15 mouse cellular contexts compared by ENCODE assay signal in genomic region chr11:24084590-24084989, GRCm38 (mm10). TPM values are rescaled to one million over a fixed set of nuclear protein-coding genes. Genes with fewer than 3 reads are reported as not detected.
DNase-seq lines count a peak whose midpoint lies in the region; ATAC-seq and TF ChIP-seq lines count a peak whose summit lies in the region.
"Had no signal": no experiment of that assay in that cellular context is flagged by ENCODE, and none has a peak within 500 bp of the region (broad histone marks: within the 10 kb centered on the region; RNA-seq: fewer than 3 reads in every experiment).

No protein-coding gene starts in this region.

- no peak for DNase-seq in limb, embryonic 10.5 days (ENCODE audit: low spot score)
- DNase-seq in brain, embryonic 14.5 days (ENCODE audit: low read depth) = peak; percentile 81
- peak; percentile 73 for DNase-seq in forebrain, embryonic 14.5 days (ENCODE audit: low spot score)
- no peak for DNase-seq in lung, adult 2 months
- DNase-seq in heart, adult 9 months (ENCODE audit: low spot score in 2 of 2) = no peak
- DNase-seq: adrenal gland, adult 2 months; cerebellum, postnatal 36 days; gastrocnemius, postnatal 36 days; lung, postnatal 10 days had no signal

- H3K27me3 ChIP-seq in limb, embryonic 12.5 days = no peaks in the 10 kb centered on the region
- no peaks in the 10 kb centered on the region for H3K27me3 ChIP-seq in limb, embryonic 10.5 days (ENCODE audit: low read depth, poor library complexity, severe bottlenecking)
- H3K27me3 ChIP-seq in forebrain, embryonic 14.5 days (replicated peaks; ENCODE audit: control insufficient read depth, insufficient read depth, low read length) = no peaks in the 10 kb centered on the region
- no peaks in the 10 kb centered on the region for H3K27me3 ChIP-seq in midbrain, embryonic 15.5 days (replicated peaks)
- H3K27me3 ChIP-seq in intestine, postnatal 0 days (replicated peaks; ENCODE audit: control insufficient read depth, insufficient read depth, low read length) = no peaks in the 10 kb centered on the region

- WGBS in limb, embryonic 12.5 days = 72% methylated on average over 4 of the region's 4 CpGs
- WGBS in limb, embryonic 10.5 days = 87% methylated on average over 4 of the region's 4 CpGs
- 11% methylated on average over 4 of the region's 4 CpGs for WGBS in forebrain, embryonic 14.5 days
- WGBS in midbrain, embryonic 15.5 days = 39% methylated on average over 4 of the region's 4 CpGs
- 78% methylated on average over 4 of the region's 4 CpGs for WGBS in lung, adult 2 months
- WGBS in intestine, postnatal 0 days = 81% methylated on average over 4 of the region's 4 CpGs

- H3K27ac ChIP-seq in limb, embryonic 12.5 days = no peak overlapping the region
- no peak overlapping the region for H3K27ac ChIP-seq in limb, embryonic 10.5 days
- H3K27ac ChIP-seq in forebrain, embryonic 14.5 days (ENCODE audit: low read depth, low read length) = peak overlapping the region; percentile 100
- peak overlapping the region; percentile 62 for H3K27ac ChIP-seq in midbrain, embryonic 15.5 days
- H3K27ac ChIP-seq in intestine, postnatal 0 days (ENCODE audit: low read depth, low read length) = no peak overlapping the region

- no peak for ATAC-seq in limb, embryonic 12.5 days (ENCODE audit: insufficient number of reproducible peaks, insufficient read depth, low FRiP score, low TSS enrichment, low read depth)
- no peak for ATAC-seq in forebrain, embryonic 14.5 days
- ATAC-seq in midbrain, embryonic 15.5 days (replicated peaks) = no peak
- ATAC-seq in intestine, postnatal 0 days = no peak
- ATAC-seq: intestine, embryonic 16.5 days had no signal

- H3K9ac ChIP-seq in limb, embryonic 12.5 days (replicated peaks) = no peak overlapping the region
- peak overlapping the region; percentile 63 for H3K9ac ChIP-seq in forebrain, embryonic 14.5 days (ENCODE audit: low read length)
- peak overlapping the region; percentile 28; the same call in 1 of the 2 replicates for H3K9ac ChIP-seq in midbrain, embryonic 15.5 days
- no peak overlapping the region for H3K9ac ChIP-seq in intestine, postnatal 0 days (ENCODE audit: low read depth, low read length)

- H3K4me3 ChIP-seq in limb, embryonic 12.5 days (replicated peaks) = no peak overlapping the region
- H3K4me3 ChIP-seq in limb, embryonic 10.5 days = no peak overlapping the region
- H3K4me3 ChIP-seq in forebrain, embryonic 14.5 days (ENCODE audit: low read depth, low read length) = peak overlapping the region; percentile 91
- H3K4me3 ChIP-seq in midbrain, embryonic 15.5 days = peak overlapping the region; percentile 18; the same call in 1 of the 2 replicates
- no peak overlapping the region for H3K4me3 ChIP-seq in lung, adult 2 months (replicated peaks; ENCODE audit: extremely low read depth, low read depth, low read length)
- H3K4me3 ChIP-seq in intestine, postnatal 0 days (ENCODE audit: low read depth, low read length) = no peak overlapping the region

- TF ChIP-seq POLR2A in brain, embryonic 14.5 days (IDR thresholded peaks at IDR 0.05; ENCODE audit: borderline replicate concordance, extremely low read depth, insufficient read depth, insufficient read length, poor library complexity, severe bottlenecking) = no peak
- TF ChIP-seq POLR2A in lung, adult 2 months (IDR thresholded peaks at IDR 0.05; ENCODE audit: borderline replicate concordance, extremely low read depth, low read depth, low read length) = no peak

- peak overlapping the region; percentile 35 for H3K4me2 ChIP-seq in limb, embryonic 12.5 days
- H3K4me2 ChIP-seq in forebrain, embryonic 14.5 days (ENCODE audit: low read length) = peak overlapping the region; percentile 98
- peak overlapping the region; percentile 93 for H3K4me2 ChIP-seq in midbrain, embryonic 15.5 days
- H3K4me2 ChIP-seq in intestine, postnatal 0 days (replicated peaks; ENCODE audit: low read depth) = no peak overlapping the region

- TF ChIP-seq CTCF in brain, embryonic 14.5 days (IDR thresholded peaks at IDR 0.05; ENCODE audit: borderline replicate concordance, extremely low read depth, insufficient read depth, insufficient read length) = no peak
- no peak for TF ChIP-seq CTCF in lung, adult 2 months (IDR thresholded peaks at IDR 0.05; ENCODE audit: insufficient read depth, low read length)
- TF ChIP-seq CTCF in intestine, postnatal 0 days (IDR thresholded peaks at IDR 0.05; ENCODE audit: low read depth) = no peak

- H3K4me1 ChIP-seq in limb, embryonic 12.5 days (replicated peaks) = peaks cover 52% of the 10 kb centered on the region
- H3K4me1 ChIP-seq in limb, embryonic 10.5 days = peaks cover 50% of the 10 kb centered on the region
- H3K4me1 ChIP-seq in forebrain, embryonic 14.5 days (ENCODE audit: control insufficient read depth, insufficient read depth, low read length) = peaks cover 45% of the 10 kb centered on the region
- peaks cover 69% of the 10 kb centered on the region for H3K4me1 ChIP-seq in midbrain, embryonic 15.5 days
- H3K4me1 ChIP-seq in lung, adult 2 months (ENCODE audit: control insufficient read depth, insufficient read depth, low read length) = 0 out of 2 replicates have a peak, but pooled peaks cover 2% of the 10 kb centered on the region
- H3K4me1 ChIP-seq in intestine, postnatal 0 days (replicated peaks; ENCODE audit: control insufficient read depth, insufficient read depth, low read length) = no peaks in the 10 kb centered on the region

- H3K9me3 ChIP-seq in limb, embryonic 12.5 days = no peaks in the 10 kb centered on the region
- no peaks in the 10 kb centered on the region for H3K9me3 ChIP-seq in limb, embryonic 10.5 days (replicated peaks)
- H3K9me3 ChIP-seq in forebrain, embryonic 14.5 days (replicated peaks; ENCODE audit: control insufficient read depth, low read length) = no peaks in the 10 kb centered on the region
- H3K9me3 ChIP-seq in midbrain, embryonic 15.5 days = no peaks in the 10 kb centered on the region
- H3K9me3 ChIP-seq in intestine, postnatal 0 days (ENCODE audit: control insufficient read depth) = no peaks in the 10 kb centered on the region

- peaks cover 45% of the 10 kb centered on the region for H3K36me3 ChIP-seq in limb, embryonic 12.5 days
- H3K36me3 ChIP-seq in limb, embryonic 10.5 days = peaks cover 47% of the 10 kb centered on the region
- H3K36me3 ChIP-seq in forebrain, embryonic 14.5 days (ENCODE audit: control insufficient read depth, insufficient read depth, low read length) = peaks cover 42% of the 10 kb centered on the region
- H3K36me3 ChIP-seq in midbrain, embryonic 15.5 days (replicated peaks) = no peaks in the 10 kb centered on the region
- H3K36me3 ChIP-seq in intestine, postnatal 0 days (ENCODE audit: control insufficient read depth, insufficient read depth) = no peaks in the 10 kb centered on the region

RNA-seq across cellular contexts. Expression of gene Bcl11a, which starts 6.7 kb away (rescaled TPM):
- 103 and 109 TPM in 2 replicates for polyA plus RNA-seq in limb, embryonic 12.5 days (2016; fragmentation: Nextera tagmentation; extraction: Ambion mirVana)
- polyA plus RNA-seq in limb, embryonic 10.5 days (2016; fragmentation: Nextera tagmentation; extraction: Ambion mirVana) = 41.4 and 75.0 TPM in 2 replicates
- polyA plus RNA-seq in brain, embryonic 14.5 days (2012; rRNA removed) = 70.1 and 88.6 TPM in 2 replicates
- 148 and 174 TPM in 2 replicates for polyA plus RNA-seq in forebrain, embryonic 14.5 days (2014; fragmentation: Nextera tagmentation; extraction: Ambion mirVana)
- polyA plus RNA-seq in midbrain, embryonic 15.5 days (2015; fragmentation: Nextera tagmentation; extraction: Ambion mirVana) = 101 and 105 TPM in 2 replicates
- polyA plus RNA-seq in lung, adult 2 months (2012; rRNA removed) = 0.96 and 1.5 TPM in 2 replicates
- 5.9 and 6.5 TPM in 2 replicates for polyA plus RNA-seq in intestine, postnatal 0 days (2015; fragmentation: Nextera tagmentation; extraction: Ambion mirVana)

RNA-seq across cellular contexts. Expression of gene A830031A19Rik, which starts 9.7 kb away (rescaled TPM):
- not detected in 2 replicates for polyA plus RNA-seq in limb, embryonic 12.5 days (2016; fragmentation: Nextera tagmentation; extraction: Ambion mirVana)
- polyA plus RNA-seq in limb, embryonic 10.5 days (2016; fragmentation: Nextera tagmentation; extraction: Ambion mirVana) = not detected in 2 replicates
- polyA plus RNA-seq in brain, embryonic 14.5 days (2012; rRNA removed) = 0.15 and 0.16 TPM in 2 replicates
- 0.32 and 0.41 TPM in 2 replicates for polyA plus RNA-seq in forebrain, embryonic 14.5 days (2014; fragmentation: Nextera tagmentation; extraction: Ambion mirVana)
- 0.23 TPM in 1 of 2 replicates, not detected in the other for polyA plus RNA-seq in midbrain, embryonic 15.5 days (2015; fragmentation: Nextera tagmentation; extraction: Ambion mirVana)
- not detected in 2 replicates for polyA plus RNA-seq in lung, adult 2 months (2012; rRNA removed)
- polyA plus RNA-seq in intestine, postnatal 0 days (2015; fragmentation: Nextera tagmentation; extraction: Ambion mirVana) = not detected in 2 replicates
- polyA plus RNA-seq: adrenal gland, adult 2 months; heart, embryonic 16.5 days; intestine, embryonic 16.5 days; spleen, adult 2 months had no signal

Comparison
In these comparisons a context has a peak if more than half of its experiments do, and no peak if none do; other contexts are left out.
1. H3K27ac ChIP-seq: peak in forebrain, embryonic 14.5 days (single experiment) and midbrain, embryonic 15.5 days (single experiment); none in limb, embryonic 12.5 days (single experiment), limb, embryonic 10.5 days (single experiment) and intestine, postnatal 0 days (single experiment).
2. H3K4me3 ChIP-seq: peak in forebrain, embryonic 14.5 days (single experiment) and midbrain, embryonic 15.5 days (single experiment); none in limb, embryonic 12.5 days (single experiment), limb, embryonic 10.5 days (single experiment), lung, adult 2 months (single experiment) and intestine, postnatal 0 days (single experiment).
3. H3K9ac ChIP-seq: peak in forebrain, embryonic 14.5 days (single experiment) and midbrain, embryonic 15.5 days (single experiment); none in limb, embryonic 12.5 days (single experiment) and intestine, postnatal 0 days (single experiment).
4. DNase-seq: peak in brain, embryonic 14.5 days (single experiment) and forebrain, embryonic 14.5 days (single experiment); none in limb, embryonic 10.5 days (single experiment), lung, adult 2 months (single experiment) and heart, adult 9 months (0 of 2).